Mouse (Mus musculus) monocyte, adult 2 months (primary cell): ENCODE measurements around the gene Sort1.

ENCODE experiments used
- DNase-seq, 2 experiments: peaks; one replicate each; pipeline ENCODE4 v3.0.0; 2022; ENCODE audit warnings: low spot score in 2 of 2, low read depth in 1 of 2

Gene Sort1

GRCm38 (mm10) chr3:108327275-108327674 lies 43.4 kb downstream of the Sort1 start:
- no peak for DNase-seq

GRCm38 (mm10) chr3:108327916-108328315 lies 44.0 kb downstream of the Sort1 start:
- DNase-seq: no peak

- no peak for DNase-seq
Measured at GRCm38 (mm10) chr3:108328441-108328841, 44.6 kb downstream of the Sort1 start.

GRCm38 (mm10) chr3:108330812-108331211 lies 46.9 kb downstream of the Sort1 start:
- DNase-seq: no peak

- no peak for DNase-seq
Measured at GRCm38 (mm10) chr3:108336878-108337277, 53.0 kb downstream of the Sort1 start.

GRCm38 (mm10) chr3:108341040-108341439 lies 57.2 kb downstream of the Sort1 start:
- DNase-seq: no peak

GRCm38 (mm10) chr3:108342185-108342584 lies 58.3 kb downstream of the Sort1 start:
- no peak for DNase-seq

GRCm38 (mm10) chr3:108345855-108346254 lies 62.0 kb downstream of the Sort1 start:
- DNase-seq: no peak

- no peak for DNase-seq
Measured at GRCm38 (mm10) chr3:108348376-108348775, 64.5 kb downstream of the Sort1 start.

GRCm38 (mm10) chr3:108355245-108355644 lies 71.4 kb downstream of the Sort1 start:
- no peak for DNase-seq

- no peak for DNase-seq
Measured at GRCm38 (mm10) chr3:108357051-108357450, 73.2 kb downstream of the Sort1 start.

GRCm38 (mm10) chr3:108358445-108358844 lies 74.6 kb downstream of the Sort1 start:
- no peak for DNase-seq

GRCm38 (mm10) chr3:108360894-108361293 lies 77.0 kb downstream of the Sort1 start:
- DNase-seq: no peak

- DNase-seq: no peak
Measured at GRCm38 (mm10) chr3:108363626-108364025, 79.7 kb downstream of the Sort1 start.

GRCm38 (mm10) chr3:108364270-108364995 lies 80.6 kb downstream of the Sort1 start, which contains the start of gene Mybphl:
Mybphl (plus strand) TSS chr3:108364911.
- no peak for DNase-seq

- DNase-seq: no peak
Measured at GRCm38 (mm10) chr3:108367173-108367572, 83.3 kb downstream of the Sort1 start.

- DNase-seq: no peak
Measured at GRCm38 (mm10) chr3:108367828-108368227, 83.9 kb downstream of the Sort1 start.

- DNase-seq: no peak
Measured at GRCm38 (mm10) chr3:108368721-108369120, 84.8 kb downstream of the Sort1 start.

GRCm38 (mm10) chr3:108372274-108372673 lies 88.4 kb downstream of the Sort1 start:
- DNase-seq: no peak

GRCm38 (mm10) chr3:108372691-108373090 lies 88.8 kb downstream of the Sort1 start:
- DNase-seq: no peak

- DNase-seq: no peak
Measured at GRCm38 (mm10) chr3:108378875-108379663, 95.2 kb downstream of the Sort1 start.

- DNase-seq: no peak
Measured at GRCm38 (mm10) chr3:108380695-108381094, 96.8 kb downstream of the Sort1 start.
